Mouse (Mus musculus): ENCODE data around the gene Tmsb10.

- TF ChIP-seq POLR2A (IDR thresholded peaks at IDR 0.05; ENCODE audit: borderline replicate concordance, extremely low read depth, low read depth, low read length), result no peak
- TF ChIP-seq CTCF (IDR thresholded peaks at IDR 0.05; ENCODE audit: insufficient read depth, low read length), result no peak
Measured at GRCm38 (mm10) chr6:72932955-72933354, 25.6 kb downstream of the Tmsb10 start.

All from lung, adult 2 months (tissue).